Mouse (Mus musculus): ENCODE results near the gene Col25a1.

Col25a1 gene

DNA sequence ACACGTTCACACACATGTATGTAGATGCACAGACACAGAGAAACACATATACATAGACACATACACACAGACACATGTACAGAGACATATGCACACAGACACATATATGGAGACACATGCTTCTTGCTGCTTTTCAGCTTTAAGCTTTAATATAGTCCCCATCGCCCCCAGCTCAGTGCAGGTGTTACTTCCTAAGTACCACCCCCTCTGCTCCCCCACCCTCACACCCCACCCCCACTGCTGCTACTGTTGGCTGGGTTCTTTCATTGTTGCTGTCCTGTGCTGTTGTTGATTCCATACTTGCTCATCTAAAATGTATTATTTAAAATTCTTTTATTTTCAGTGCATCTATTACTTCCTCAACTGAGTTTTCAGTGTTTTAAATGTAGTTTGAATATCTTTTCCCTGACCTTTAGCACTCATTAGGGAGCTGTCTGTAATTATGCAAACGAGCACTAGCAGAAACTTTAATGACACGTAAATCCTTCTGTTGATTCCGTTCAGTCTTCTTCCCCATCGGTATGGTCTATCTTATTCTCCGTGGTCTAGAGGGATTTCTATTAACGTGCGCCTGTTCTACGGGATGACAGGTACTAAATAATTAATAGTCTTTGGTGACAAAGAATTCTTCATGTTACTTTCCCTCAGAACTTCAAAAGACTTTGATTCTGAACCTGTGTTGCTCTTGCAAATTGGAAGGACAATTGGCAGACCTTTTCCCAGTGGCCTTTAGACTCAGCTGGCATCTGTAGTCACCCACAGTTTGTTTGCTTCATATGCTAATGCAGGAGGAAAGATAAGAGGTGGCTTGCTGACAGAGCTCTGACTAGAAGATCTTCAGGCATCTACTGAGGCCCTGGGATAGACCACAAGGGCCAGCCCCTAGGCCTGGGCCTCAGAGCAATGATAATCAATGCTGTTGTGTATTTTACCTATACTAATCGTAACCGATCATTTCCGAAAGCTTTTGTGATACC, 196.0 kb downstream of the Col25a1 start:
- WGBS: 79% methylated on average over 13 of the region's 13 CpGs

GRCm38 (mm10) chr3:130328909-130329308, 197.6 kb downstream of the Col25a1 start:
- 67% methylated on average over 9 of the region's 9 CpGs for WGBS

GRCm38 (mm10) chr3:130329833-130330555, 198.7 kb downstream of the Col25a1 start:
- 96% methylated on average over 9 of the region's 9 CpGs for WGBS

DNA sequence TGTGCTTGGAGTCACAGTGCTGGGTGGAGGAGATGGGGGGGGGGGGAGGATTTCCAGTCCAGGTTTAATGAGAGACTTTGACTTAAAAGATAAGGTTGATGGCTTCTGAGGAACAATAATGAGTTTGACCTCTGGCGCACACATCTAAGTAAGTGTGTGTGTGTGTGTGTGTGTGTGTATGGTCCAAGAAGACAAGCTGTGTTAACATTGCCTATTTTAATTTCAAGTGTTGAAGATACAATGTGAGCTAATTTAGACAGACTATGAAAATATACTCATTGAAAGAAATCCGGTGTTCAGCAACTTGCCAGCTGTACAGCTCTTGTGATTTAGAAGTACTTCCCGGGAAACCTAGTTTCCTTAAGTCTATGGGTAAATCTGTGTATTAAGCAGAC, 199.3 kb downstream of the Col25a1 start:
- 69% methylated on average over 3 of the region's 3 CpGs for WGBS

GRCm38 (mm10) chr3:130332347-130332913, 201.1 kb downstream of the Col25a1 start:
- 67% methylated on average over 3 of the region's 3 CpGs for WGBS

GRCm38 (mm10) chr3:130337857-130338256, 206.6 kb downstream of the Col25a1 start:
- 19% methylated on average over 13 of the region's 13 CpGs for WGBS

DNA sequence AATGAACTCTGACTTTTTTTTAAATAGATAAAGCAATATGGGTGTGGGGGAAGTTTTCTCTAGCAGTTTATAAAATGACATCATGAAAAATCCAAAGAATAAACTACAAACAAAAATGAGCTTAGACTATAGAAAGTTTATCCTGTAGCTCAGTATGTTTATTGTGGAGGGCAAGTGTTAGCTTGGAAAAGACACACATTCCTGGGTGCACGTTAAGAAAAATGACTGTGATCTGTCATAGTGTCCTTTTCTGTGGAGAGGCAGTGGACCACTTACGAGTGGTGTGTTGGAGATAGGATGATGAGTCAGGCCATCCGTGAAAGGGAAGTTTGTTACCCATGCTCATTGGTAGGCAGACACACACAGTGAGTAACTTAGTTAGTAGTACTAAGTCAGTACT, 207.1 kb downstream of the Col25a1 start:
- 69% methylated on average over 3 of the region's 3 CpGs for WGBS

DNA sequence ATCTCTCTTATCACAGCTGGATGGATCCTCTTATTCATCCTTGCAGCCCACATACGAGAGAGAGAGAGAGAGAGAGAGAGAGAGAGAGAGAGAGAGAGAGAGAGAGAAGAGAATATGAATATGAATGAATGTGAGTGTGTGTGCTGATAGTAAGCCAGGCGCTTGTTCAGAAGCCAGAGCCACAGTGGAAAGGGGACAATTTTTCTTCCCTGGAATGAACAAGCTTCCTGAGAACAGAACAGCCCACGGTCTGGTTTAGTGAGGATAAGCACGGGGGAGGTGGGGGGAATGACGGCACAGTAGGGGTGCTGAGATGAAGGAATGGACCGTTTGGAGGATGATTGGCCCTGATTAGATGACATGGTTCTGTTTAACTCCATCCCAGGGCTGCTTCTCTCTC, 218.9 kb downstream of the Col25a1 start:
- 31% methylated on average over 6 of the region's 6 CpGs for WGBS

DNA sequence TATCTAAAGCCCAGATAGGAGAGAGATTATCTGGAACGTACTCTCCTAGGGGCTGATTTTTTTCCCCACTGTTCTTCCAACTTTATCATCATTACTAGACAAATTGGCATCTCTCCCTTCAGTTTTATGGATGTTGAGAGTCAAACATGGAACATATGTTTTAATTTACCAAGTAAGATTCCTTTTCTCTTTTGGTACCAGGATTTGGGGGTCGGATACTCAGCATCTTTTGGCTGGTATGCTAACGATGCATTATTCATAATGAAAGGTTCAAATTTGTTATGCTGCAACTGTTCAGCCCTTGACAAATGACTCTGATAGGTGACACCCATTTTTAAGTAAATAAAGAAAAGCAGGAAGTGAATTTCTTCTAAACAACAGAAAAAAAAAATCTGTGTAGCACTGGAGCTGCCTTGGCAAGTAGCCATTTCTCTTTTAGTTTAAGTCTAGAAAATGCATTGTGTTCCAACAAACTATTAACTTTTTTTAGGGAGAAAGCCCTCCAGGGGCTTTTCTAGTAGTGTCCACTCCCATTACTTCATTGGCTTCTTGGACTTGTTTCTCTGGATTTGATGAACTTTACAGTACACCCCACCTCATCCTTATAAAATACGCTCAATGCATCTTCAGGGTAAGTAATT, 223.2 kb downstream of the Col25a1 start:
- WGBS: 81% methylated on average over 4 of the region's 4 CpGs

DNA sequence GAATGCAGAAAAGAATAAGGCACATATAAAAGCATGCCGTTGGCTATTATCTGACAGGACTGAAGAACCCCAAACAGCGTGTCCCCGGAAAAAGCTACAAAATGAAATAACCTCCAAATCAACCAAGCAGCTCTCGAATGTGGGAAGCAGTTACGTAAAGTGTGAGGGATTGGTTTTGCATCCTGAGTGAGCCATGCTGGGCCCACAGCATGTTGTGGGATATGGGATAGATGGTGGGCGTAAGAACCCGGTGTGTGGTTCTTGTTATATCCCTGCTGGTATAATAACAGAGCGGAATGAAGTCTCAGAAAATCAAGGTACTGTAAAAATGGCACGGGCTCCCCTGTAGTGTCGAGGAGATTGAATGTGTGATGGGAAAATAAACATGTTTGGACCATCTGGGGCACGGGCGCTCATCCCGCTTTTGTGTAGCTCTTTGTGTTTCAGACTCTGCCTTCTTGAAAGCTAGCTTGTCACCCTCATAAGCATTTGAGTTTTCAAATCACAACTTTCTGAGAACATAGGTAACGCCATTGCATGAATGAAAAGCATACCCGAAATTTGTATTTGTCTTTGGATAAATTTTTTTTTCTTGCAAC, 225.4 kb downstream of the Col25a1 start:
- 59% methylated on average over 15 of the region's 15 CpGs for WGBS

DNA sequence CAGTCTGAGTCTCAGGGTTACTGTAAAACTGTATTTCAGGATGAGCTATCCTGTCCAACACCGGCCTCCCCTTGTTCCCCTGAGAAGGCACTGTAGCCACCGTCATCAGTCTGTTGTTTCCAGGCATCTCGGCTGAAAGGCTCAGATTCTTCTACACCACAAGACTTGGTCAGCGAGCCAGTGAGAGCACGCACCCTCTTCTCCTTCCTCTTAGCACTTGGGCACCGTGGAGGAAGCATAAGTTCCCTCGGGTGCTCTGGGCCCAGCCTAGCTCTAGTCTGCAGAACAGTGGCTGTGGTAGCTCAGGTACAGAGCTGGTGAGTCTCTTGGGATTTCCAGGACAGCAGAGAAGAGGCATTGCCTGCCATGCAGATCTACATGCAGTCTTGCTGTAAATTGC, 229.5 kb downstream of the Col25a1 start:
- 78% methylated on average over 7 of the region's 7 CpGs for WGBS

- WGBS: 52% methylated on average over 1 of the region's 1 CpGs
These were observed 230.6 kb downstream of the Col25a1 start for GRCm38 (mm10) chr3:130361922-130362321.

DNA sequence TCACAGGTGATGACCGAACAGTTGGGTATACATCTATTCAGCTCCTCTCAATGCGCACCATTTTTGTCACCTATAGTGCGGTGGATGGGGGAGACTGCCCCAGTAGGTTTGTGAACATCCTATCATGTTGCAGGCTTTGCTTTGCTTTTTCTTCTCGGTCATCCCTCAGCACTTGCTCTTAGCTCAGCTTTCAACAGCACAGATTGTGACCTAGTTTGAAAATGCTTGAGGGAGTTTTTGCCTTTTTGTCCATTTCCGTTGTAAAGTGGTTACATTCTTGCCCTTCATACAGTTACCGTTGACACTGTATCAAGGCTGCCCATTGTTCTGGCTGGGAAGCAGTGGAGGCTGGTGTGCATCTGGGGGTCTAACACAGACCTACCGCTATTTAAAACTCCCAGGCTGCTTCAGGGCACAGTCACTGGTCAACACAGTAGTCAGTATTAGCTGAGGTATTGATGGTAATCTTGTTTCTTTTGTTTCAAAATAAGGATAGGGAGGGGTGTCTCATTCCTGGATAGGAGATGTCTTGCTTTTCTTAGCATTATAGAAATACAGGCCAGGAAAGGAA, 231.6 kb downstream of the Col25a1 start:
- WGBS: 64% methylated on average over 7 of the region's 7 CpGs

DNA sequence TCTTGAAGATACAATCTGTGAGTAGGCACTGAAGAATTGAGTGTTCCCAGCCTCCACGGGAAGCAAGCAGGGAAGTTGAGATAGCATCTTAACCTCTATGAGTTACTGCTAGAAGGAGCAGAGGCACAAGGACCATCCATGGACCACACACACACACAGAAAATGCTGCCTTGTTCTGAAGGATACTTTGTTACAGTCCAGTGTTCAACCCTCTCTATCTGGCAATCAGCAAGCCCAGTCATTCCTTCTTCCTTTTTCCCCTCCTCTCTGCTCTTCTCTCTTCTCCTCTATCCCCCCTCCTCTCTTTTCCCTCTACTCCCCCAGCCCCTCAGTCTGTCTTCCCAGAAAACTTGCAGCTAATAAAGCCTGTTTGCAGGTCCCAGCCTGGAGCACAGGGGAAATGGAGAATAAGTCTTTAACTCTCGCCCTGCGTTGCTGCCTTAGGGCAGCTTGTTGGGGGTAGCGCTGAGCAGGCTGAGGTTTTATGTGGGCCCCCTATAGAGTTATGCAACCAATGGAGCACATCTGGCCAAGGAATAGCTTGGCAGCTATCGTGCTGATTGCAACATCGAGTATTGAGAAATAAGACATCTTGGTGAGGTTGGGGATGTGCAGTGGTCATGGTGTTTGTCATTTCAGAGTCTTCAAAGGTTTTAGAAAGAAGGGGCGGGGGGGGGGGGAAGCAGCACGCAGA, 235.8 kb downstream of the Col25a1 start:
- 81% methylated on average over 8 of the region's 8 CpGs for WGBS

DNA sequence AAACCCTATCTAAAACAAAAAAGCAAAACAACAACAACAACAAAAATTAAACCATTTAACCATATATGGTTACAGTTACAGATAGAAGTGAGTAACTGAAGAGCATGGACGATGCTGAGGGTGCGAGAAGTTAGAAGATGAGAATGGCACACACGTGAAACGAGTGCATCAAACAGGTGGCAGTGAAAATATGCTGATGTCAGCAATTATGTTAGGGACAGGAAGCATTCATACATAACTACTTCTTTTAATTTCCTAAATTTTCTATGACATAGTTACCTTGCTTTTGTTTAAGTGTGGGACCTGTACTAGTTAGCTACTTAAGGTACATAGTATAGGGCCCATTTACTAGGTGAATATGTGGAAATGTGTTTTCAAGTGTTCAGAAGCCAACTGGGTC, 237.1 kb downstream of the Col25a1 start:
- 97% methylated on average over 4 of the region's 4 CpGs for WGBS

- 97% methylated on average over 1 of the region's 1 CpGs for whole genome bisulfite sequencing
These were observed 237.8 kb downstream of the Col25a1 start for GRCm38 (mm10) chr3:130369113-130369512.

DNA sequence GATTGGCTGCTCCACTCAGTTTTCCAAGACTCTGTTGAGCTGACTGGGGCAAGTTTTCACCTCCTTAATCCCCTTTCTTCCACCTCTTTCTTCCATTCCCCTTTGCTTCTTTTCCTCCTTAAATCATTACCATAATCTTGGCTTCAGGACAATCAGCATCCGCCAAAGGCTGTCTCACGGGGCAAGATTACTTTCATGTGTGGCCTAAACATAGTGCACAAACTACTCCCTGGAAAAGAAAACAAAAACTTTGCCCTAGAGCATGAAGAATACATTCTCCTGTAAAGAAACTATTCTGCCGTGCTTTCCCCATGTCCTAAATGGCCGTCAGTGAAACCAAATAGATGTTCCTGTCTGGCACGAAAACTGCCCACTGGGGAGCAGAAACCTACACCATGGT, 238.9 kb downstream of the Col25a1 start:
- WGBS: 62% methylated on average over 5 of the region's 5 CpGs

DNA sequence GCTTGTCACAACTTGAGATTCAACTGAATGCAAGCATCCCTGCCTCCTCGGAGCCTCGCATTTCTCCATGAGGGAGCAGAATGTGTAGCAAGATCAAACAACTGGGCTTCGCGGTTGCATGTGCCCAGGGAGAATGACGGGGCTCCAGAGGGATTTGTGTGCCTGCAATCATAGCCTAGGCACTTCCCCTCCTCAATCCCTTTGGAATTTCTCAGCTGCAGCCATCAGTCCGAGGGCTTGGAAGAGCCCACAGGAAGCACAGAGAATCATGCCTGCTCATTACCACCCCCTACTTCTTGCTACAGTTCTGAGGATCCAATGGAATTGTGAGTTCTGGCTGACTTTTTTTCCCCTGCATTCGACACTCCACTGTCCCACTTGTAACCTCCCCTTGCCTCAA, 241.8 kb downstream of the Col25a1 start:
- 76% methylated on average over 7 of the region's 7 CpGs for WGBS

- WGBS: 91% methylated on average over 3 of the region's 3 CpGs
These were observed 243.5 kb downstream of the Col25a1 start for GRCm38 (mm10) chr3:130374620-130375341.

DNA sequence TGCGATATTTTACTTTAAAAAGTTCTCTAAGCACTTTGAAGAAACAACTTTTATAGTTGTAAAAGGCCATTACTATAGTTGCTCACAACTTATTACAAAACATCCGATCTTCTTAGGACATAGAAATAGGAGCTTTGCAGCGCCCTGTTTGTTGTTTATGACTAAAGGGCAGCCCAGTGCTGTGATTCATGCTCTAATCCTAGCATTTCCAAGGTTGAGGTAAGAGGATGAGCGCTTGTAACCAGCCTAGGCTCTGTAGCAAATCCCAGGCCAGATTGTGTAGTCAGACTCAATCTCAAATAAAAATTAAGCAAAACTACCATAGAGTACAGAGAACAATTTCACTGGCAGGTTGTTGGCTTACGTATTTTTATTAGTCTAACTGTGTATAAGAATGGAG, 246.5 kb downstream of the Col25a1 start:
- 97% methylated on average over 5 of the region's 5 CpGs for WGBS

All from cerebral cortex, adult 2 months (tissue).